ENCODE assay signal across 22 mouse cellular contexts in genomic region chr3:79529499-79530096, GRCm38 (mm10). TPM values are rescaled to one million over a fixed set of nuclear protein-coding genes. Genes with fewer than 3 reads are reported as not detected.
DNase-seq lines count a peak whose midpoint lies in the region; ATAC-seq lines count a peak whose summit lies in the region.
"Had no signal": no experiment of that assay in that cellular context is flagged by ENCODE, and none has a peak within 500 bp of the region (broad histone marks: within the 10 kb centered on the region; RNA-seq: fewer than 3 reads in every experiment).

No protein-coding gene starts in this region.

- H3K4me1 ChIP-seq in megakaryocyte, embryonic 14.5 days = peaks cover 46% of the 10 kb centered on the region
- peaks cover 71% of the 10 kb centered on the region for H3K4me1 ChIP-seq in liver, embryonic 13.5 days (replicated peaks)
- H3K4me1 ChIP-seq in kidney, embryonic 16.5 days (ENCODE audit: insufficient read depth, low read length) = peaks cover 12% of the 10 kb centered on the region
- H3K4me1 ChIP-seq in midbrain, embryonic 13.5 days (replicated peaks) = no peaks in the 10 kb centered on the region; the same call in 1 of the 2 replicates

- no peak overlapping the region for H3K9ac ChIP-seq in liver, embryonic 13.5 days
- H3K9ac ChIP-seq in kidney, embryonic 16.5 days (replicated peaks; ENCODE audit: low read length) = no peak overlapping the region
- no peak overlapping the region for H3K9ac ChIP-seq in midbrain, embryonic 13.5 days (replicated peaks)
- H3K9ac ChIP-seq: forebrain, embryonic 15.5 days; heart, embryonic 13.5 days; midbrain, embryonic 12.5 days; neural tube, embryonic 13.5 days had no signal

- peak overlapping the region; percentile 54 for H3K4me3 ChIP-seq in megakaryocyte, embryonic 14.5 days (replicated peaks)
- no peak overlapping the region for H3K4me3 ChIP-seq in liver, embryonic 13.5 days (replicated peaks)
- H3K4me3 ChIP-seq in kidney, embryonic 16.5 days (ENCODE audit: low read length) = no peak overlapping the region
- H3K4me3 ChIP-seq in midbrain, embryonic 13.5 days (replicated peaks) = no peak overlapping the region
- H3K4me3 ChIP-seq: forebrain, embryonic 15.5 days; heart, embryonic 13.5 days; midbrain, embryonic 12.5 days; neural tube, embryonic 13.5 days had no signal

- H3K4me2 ChIP-seq in liver, embryonic 13.5 days = no peak overlapping the region
- H3K4me2 ChIP-seq in kidney, embryonic 16.5 days (replicated peaks; ENCODE audit: low read depth, low read length) = no peak overlapping the region
- no peak overlapping the region for H3K4me2 ChIP-seq in midbrain, embryonic 13.5 days (replicated peaks)
- H3K4me2 ChIP-seq: forebrain, embryonic 15.5 days; heart, embryonic 13.5 days; midbrain, embryonic 12.5 days; neural tube, embryonic 13.5 days had no signal

- ATAC-seq in megakaryocyte, adult 5-6 weeks (ENCODE audit: poor library complexity, severe bottlenecking) = no peak
- ATAC-seq in erythroid progenitor cell, adult 5-6 weeks (replicated peaks; ENCODE audit: low FRiP score, poor library complexity, severe bottlenecking) = 0 out of 2 replicates have a peak, but pooled peaks have one; percentile 48
- ATAC-seq in liver, embryonic 13.5 days (ENCODE audit: low read depth) = peak; percentile 82
- ATAC-seq in megakaryocyte-erythroid progenitor cell, adult 5-6 weeks (replicated peaks; ENCODE audit: low FRiP score, low TSS enrichment, poor library complexity, severe bottlenecking) = peak; percentile 82
- no peak for ATAC-seq in kidney, embryonic 16.5 days (ENCODE audit: low FRiP score, low TSS enrichment)
- no peak for ATAC-seq in midbrain, embryonic 13.5 days
- ATAC-seq: activated CD4-positive, CD25-positive, alpha-beta regulatory T cell, adult 4 months; forebrain, embryonic 15.5 days; hindbrain, embryonic 16.5 days; intestine, embryonic 16.5 days had no signal

- no peaks in the 10 kb centered on the region for H3K9me3 ChIP-seq in megakaryocyte, embryonic 14.5 days
- H3K9me3 ChIP-seq in liver, embryonic 13.5 days (replicated peaks) = no peaks in the 10 kb centered on the region
- no peaks in the 10 kb centered on the region for H3K9me3 ChIP-seq in kidney, embryonic 16.5 days (ENCODE audit: low read length)
- H3K9me3 ChIP-seq in midbrain, embryonic 13.5 days = no peaks in the 10 kb centered on the region
- H3K9me3 ChIP-seq: forebrain, embryonic 15.5 days; heart, embryonic 13.5 days; midbrain, embryonic 12.5 days; neural tube, embryonic 13.5 days had no signal

- no peaks in the 10 kb centered on the region for H3K27me3 ChIP-seq in megakaryocyte, embryonic 14.5 days (replicated peaks)
- no peaks in the 10 kb centered on the region for H3K27me3 ChIP-seq in liver, embryonic 13.5 days
- H3K27me3 ChIP-seq in kidney, embryonic 16.5 days (ENCODE audit: insufficient read depth, low read length) = no peaks in the 10 kb centered on the region
- H3K27me3 ChIP-seq in midbrain, embryonic 13.5 days = no peaks in the 10 kb centered on the region
- H3K27me3 ChIP-seq: forebrain, embryonic 15.5 days; heart, embryonic 13.5 days; midbrain, embryonic 12.5 days; neural tube, embryonic 13.5 days had no signal

- 37% methylated on average over 6 of the region's 6 CpGs for WGBS in liver, embryonic 13.5 days (ENCODE audit: insufficient replicate concordance)
- WGBS in kidney, embryonic 16.5 days = 86% methylated on average over 6 of the region's 6 CpGs
- 88% methylated on average over 6 of the region's 6 CpGs for WGBS in midbrain, embryonic 13.5 days

- peak overlapping the region; percentile 42 for H3K27ac ChIP-seq in liver, embryonic 13.5 days
- H3K27ac ChIP-seq in kidney, embryonic 16.5 days (ENCODE audit: low read length) = no peak overlapping the region
- H3K27ac ChIP-seq in midbrain, embryonic 13.5 days = no peak overlapping the region
- H3K27ac ChIP-seq: forebrain, embryonic 15.5 days; heart, embryonic 13.5 days; kidney, postnatal 0 days; midbrain, embryonic 12.5 days; neural tube, embryonic 13.5 days had no signal

- peaks cover 3% of the 10 kb centered on the region for H3K36me3 ChIP-seq in megakaryocyte, embryonic 14.5 days (replicated peaks; ENCODE audit: low read length)
- no peaks in the 10 kb centered on the region for H3K36me3 ChIP-seq in liver, embryonic 13.5 days
- no peaks in the 10 kb centered on the region for H3K36me3 ChIP-seq in kidney, embryonic 16.5 days (ENCODE audit: insufficient read depth, low read length)
- H3K36me3 ChIP-seq in midbrain, embryonic 13.5 days = no peaks in the 10 kb centered on the region
- H3K36me3 ChIP-seq: forebrain, embryonic 15.5 days; heart, embryonic 13.5 days; midbrain, embryonic 12.5 days; neural tube, embryonic 13.5 days had no signal

- no peak for DNase-seq in liver, embryonic 13.5 days
- DNase-seq in urinary bladder, postnatal 10 days (ENCODE audit: low spot score) = no peak
- DNase-seq: adrenal gland, postnatal 10 days; cerebellum, adult 11-12 months; cerebellum, postnatal 25 days; embryo, embryonic 11 days; spleen, adult 18-20 months; thymus, postnatal 36 days had no signal

RNA-seq across cellular contexts. Expression of gene Fnip2, which starts 38.0 kb away (rescaled TPM):
- polyA plus RNA-seq in megakaryocyte, embryonic 14.5 days (2012; ENCODE audit: insufficient read depth, low replicate concordance) = 0.19 and 2.8 TPM in 2 replicates
- total RNA-seq in megakaryocyte, adult 5-6 weeks (2015) = 17.9 and 21.3 TPM in 2 replicates
- total RNA-seq in megakaryocyte, adult 5-6 weeks (2017) = 16.4 and 17.1 TPM in 2 replicates
- 73.2 and 101 TPM in 2 replicates for total RNA-seq in erythroid progenitor cell, adult 5-6 weeks (2015; ENCODE audit: low replicate concordance)
- total RNA-seq in erythroid progenitor cell, adult 5-6 weeks (2017; ENCODE audit: low replicate concordance) = 85.6 and 109 TPM in 2 replicates
- 3.5 and 3.8 TPM in 2 replicates for polyA plus RNA-seq in liver, embryonic 13.5 days (2015; fragmentation: Nextera tagmentation; extraction: Ambion mirVana)
- total RNA-seq in megakaryocyte-erythroid progenitor cell, adult 5-6 weeks (2014; fragmentation: Nextera tagmentation) = 23.2 and 27.8 TPM in 2 replicates
- 12.8 and 15.8 TPM in 2 replicates for total RNA-seq in megakaryocyte-erythroid progenitor cell, adult 5-6 weeks (2017)
- polyA plus RNA-seq in kidney, embryonic 16.5 days (2015; fragmentation: Nextera tagmentation; extraction: Ambion mirVana) = 3.2 and 3.8 TPM in 2 replicates
- polyA plus RNA-seq in midbrain, embryonic 13.5 days (2015; fragmentation: Nextera tagmentation; extraction: Ambion mirVana) = 6.1 and 6.2 TPM in 2 replicates

Comparison
In these comparisons a context has a peak if more than half of its experiments do, and no peak if none do; other contexts are left out.
1. ATAC-seq: peak in erythroid progenitor cell, adult 5-6 weeks (single experiment), liver, embryonic 13.5 days (single experiment) and megakaryocyte-erythroid progenitor cell, adult 5-6 weeks (single experiment); none in megakaryocyte, adult 5-6 weeks (single experiment), kidney, embryonic 16.5 days (single experiment) and midbrain, embryonic 13.5 days (single experiment).